Mouse (Mus musculus): ENCODE data around the gene Sdf2l1. TPM values are rescaled to one million over a fixed set of nuclear protein-coding genes. Genes with fewer than 3 reads are reported as not detected.

The Sdf2l1 gene
- polyA plus RNA-seq, 1 experiment from 2014 or later, result 38.4 TPM

DNA sequence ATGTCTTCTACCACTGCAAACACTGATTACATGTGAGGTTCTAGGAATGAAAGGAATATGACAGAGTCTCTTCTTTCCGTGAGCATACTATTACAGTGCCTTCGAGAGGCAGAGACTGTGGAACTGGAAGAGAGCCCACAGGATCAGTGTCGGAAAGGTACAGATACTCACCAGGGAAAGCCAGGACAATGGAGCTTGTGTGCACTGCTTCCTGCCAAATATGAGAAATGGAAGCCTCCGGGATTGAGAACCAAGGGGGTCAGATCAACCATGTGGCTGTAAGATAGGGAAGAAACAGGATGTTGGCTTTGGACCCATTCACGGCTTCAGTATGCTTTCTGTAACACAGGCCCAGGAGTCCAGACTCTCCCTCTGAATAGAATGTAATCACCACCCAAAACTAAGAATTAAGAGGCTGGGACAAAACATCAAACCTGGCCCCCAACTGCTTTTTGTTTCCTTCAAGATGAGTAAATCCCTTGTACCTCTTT lies 14.8 kb downstream of the Sdf2l1 start:
- Histone ChIP-seq H3K27me3 (replicated peaks) (no peaks in the 10 kb centered on the region), H3K9me3 (replicated peaks) (no peaks in the 10 kb centered on the region), H3K4me2 (no peak overlapping the region), H3K27ac (replicated peaks) (no peak overlapping the region), H3K36me3 (no peaks in the 10 kb centered on the region), H3K9ac (replicated peaks) (no peak overlapping the region), H3K4me3 (replicated peaks) (no peak overlapping the region), H3K4me1 (no peaks in the 10 kb centered on the region)
- 90% methylated on average over 5 of the region's 5 CpGs for whole genome bisulfite sequencing
- ATAC-seq (ENCODE audit: low FRiP score), result no peak

DNA sequence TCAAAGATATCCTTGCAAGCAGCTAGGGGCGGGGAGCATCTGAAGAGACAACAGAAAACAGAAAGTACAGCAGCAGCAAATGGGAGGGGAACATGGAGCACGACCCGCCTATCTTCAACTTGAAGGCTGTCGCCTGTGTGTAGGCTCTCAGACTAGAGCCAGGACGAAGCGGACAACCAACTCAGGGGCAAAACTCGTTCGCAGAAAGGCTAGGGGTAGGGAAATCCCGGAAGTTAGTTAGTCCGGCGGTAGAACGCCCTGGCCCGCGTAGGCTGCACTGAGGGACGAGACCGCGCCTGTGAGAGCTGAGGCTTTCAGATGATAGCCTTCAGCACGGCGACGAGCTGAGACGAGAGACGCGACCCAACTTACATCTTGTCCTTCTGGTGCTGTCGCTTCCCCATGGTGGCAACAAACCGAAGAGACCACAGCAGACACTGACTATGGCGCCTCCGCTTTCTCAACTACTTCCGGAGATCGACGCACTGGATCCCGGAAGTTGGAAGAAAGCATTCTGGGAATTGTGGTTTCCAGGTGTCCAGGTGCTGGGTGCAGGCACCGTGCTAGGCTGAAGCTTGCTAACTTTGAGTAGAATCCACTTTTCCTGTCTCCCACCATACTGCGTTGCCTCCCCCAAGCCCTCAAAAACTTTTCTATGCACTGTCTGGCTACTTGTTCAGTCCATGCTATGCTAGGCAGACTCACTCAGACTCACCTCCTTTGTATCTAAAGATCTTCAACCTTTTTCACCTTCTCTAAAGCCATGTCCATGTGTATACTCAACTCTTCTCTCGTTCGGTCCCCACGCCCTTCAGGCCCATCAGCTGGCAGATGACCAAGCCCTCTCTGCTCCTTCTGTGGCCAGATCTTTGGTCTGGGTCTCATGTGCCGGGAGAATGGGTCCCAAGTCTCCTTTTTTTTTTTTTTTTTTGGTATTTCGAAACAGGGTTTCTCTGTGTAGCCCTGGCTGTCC lies 21.1 kb downstream of the Sdf2l1 start, which contains the start of gene Ppil2:
Gene Ppil2, minus strand, starts transcription at position 487 of the 973 bp plus-strand sequence.
- 9% methylated on average over 38 of the region's 38 CpGs for WGBS
- H3K36me3 ChIP-seq, result peaks cover 13% of the 10 kb centered on the region

DNA sequence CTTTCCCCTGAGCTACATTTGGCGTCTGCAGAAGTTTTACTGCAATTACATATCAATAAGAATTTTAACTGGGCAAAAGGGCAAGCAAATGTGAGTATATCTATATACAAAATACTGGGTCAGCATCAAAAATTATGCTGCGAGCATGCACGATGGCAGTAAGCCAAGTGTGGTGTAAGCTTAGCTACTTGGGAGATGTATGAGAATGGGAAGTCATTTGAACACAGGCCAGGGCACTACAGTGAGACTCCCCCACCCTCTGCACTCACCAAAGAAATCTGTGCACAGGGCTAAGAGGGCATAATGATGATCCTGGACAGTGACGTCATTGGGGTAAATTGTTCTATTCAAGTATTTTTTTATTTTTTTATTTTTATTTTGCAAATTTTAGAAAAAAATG lies 27.6 kb downstream of the Sdf2l1 start:
- Histone ChIP-seq H3K27me3 (replicated peaks) (no peaks in the 10 kb centered on the region), H3K36me3 (peaks cover 67% of the 10 kb centered on the region), H3K27ac (replicated peaks) (no peak overlapping the region), H3K4me3 (replicated peaks) (no peak overlapping the region), H3K9me3 (replicated peaks) (no peaks in the 10 kb centered on the region), H3K9ac (replicated peaks) (no peak overlapping the region), H3K4me2 (no peak overlapping the region), H3K4me1 (peaks cover 14% of the 10 kb centered on the region)
- ATAC-seq (ENCODE audit: low FRiP score), result no peak
- 84% methylated on average over 4 of the region's 4 CpGs for WGBS

More for the DNA sequence above, 21.1 kb downstream of the Sdf2l1 start, which contains the start of gene Ppil2:
- peak; percentile 87 for ATAC-seq (ENCODE audit: low FRiP score)
- Histone ChIP-seq H3K4me1 (peaks cover 20% of the 10 kb centered on the region), H3K9me3 (replicated peaks) (no peaks in the 10 kb centered on the region), H3K27ac (replicated peaks) (peak within 1 kb of the TSS; percentile 78), H3K9ac (replicated peaks) (peak within 1 kb of the TSS; percentile 68), H3K4me3 (replicated peaks) (peak within 1 kb of the TSS; percentile 76), H3K4me2 (peak within 1 kb of the TSS; percentile 69), H3K27me3 (replicated peaks) (no peaks in the 10 kb centered on the region)

DNA sequence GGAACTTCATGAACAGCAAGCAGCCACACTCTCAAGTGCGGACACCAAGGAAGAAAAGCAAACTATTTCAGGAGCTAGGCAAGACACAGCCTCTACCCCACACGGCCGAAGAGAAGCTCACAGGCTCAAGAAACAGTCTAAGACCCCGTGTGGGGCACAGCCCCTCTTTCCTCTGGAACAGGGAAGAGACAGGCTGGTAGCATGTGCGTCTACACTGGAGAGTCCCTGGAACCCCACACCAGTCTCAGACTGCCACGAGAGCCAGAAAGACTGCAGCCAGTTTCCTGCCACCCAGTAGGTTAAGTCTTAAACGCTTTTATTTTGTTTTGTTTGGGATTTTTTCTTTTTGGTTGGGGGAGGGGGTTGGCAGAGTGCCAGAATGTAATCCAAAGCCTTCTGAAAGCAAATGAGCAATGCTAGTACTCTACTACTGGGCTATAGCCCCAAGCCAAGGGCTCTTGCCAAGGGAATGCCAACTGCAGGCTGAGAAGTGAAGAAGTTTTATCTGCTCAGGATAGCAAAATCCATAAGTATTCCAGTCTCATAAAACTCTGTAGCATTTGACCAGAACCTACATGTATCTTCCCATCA lies 29.5 kb downstream of the Sdf2l1 start:
- WGBS, result 66% methylated on average over 7 of the region's 7 CpGs
- H3K4me2 ChIP-seq, result no peak overlapping the region
- no peaks in the 10 kb centered on the region for H3K27me3 ChIP-seq (replicated peaks)
- ATAC-seq (ENCODE audit: low FRiP score), result no peak
- no peak overlapping the region for H3K4me3 ChIP-seq (replicated peaks)
- H3K27ac ChIP-seq (replicated peaks), result no peak overlapping the region
- peaks cover 75% of the 10 kb centered on the region for H3K36me3 ChIP-seq
- no peak overlapping the region for H3K9ac ChIP-seq (replicated peaks)
- no peaks in the 10 kb centered on the region for H3K9me3 ChIP-seq (replicated peaks)
- H3K4me1 ChIP-seq, result peaks cover 7% of the 10 kb centered on the region; the same call in 1 of the 2 replicates

DNA sequence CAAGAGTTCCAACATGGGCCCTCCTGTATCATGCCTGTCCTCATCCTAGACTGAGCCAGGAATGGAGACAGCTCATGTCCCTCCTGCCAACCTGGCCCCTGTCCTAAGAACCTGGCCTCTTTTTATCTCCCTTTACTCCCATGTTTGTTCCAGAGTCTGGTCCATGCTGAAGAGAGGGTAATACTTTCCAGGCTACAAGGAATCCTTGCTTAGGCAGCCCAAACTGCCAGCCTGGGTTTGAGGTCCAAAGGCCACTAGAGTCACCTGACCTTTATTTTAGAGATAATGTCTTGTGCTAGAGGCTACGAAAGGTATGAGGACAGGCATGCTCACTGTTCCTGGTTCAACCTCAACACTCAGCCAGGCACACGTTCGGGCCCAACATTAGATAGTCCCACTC lies 35.2 kb downstream of the Sdf2l1 start:
- 97% methylated on average over 3 of the region's 3 CpGs for WGBS
- peaks cover 87% of the 10 kb centered on the region for H3K36me3 ChIP-seq

DNA sequence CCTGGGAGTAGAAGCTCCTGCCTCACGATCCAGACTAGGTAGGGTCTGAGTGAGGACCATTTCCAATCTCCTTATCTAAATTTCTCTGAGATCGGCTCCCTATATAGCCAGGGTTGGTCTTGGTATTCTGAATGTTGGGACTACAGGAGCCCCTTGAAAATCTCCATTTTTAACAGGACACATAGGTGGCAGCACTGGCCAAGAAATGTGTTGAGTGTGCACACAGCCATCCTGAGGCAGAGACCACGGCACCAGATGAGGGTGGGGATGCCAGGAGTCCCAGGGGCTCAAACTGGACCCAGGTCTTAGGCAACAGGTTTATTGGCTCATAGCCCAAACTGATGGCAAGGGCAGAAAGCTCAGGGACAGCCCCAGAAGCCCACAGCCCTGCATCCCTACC lies 43.8 kb downstream of the Sdf2l1 start:
- no peak for ATAC-seq (ENCODE audit: low FRiP score)
- 66% methylated on average over 3 of the region's 3 CpGs for WGBS

More for the DNA sequence above, 35.2 kb downstream of the Sdf2l1 start:
- ATAC-seq (ENCODE audit: low FRiP score), result no peak
- Histone ChIP-seq H3K9me3 (replicated peaks) (no peaks in the 10 kb centered on the region), H3K4me1 (no peaks in the 10 kb centered on the region), H3K27me3 (replicated peaks) (no peaks in the 10 kb centered on the region), H3K9ac (replicated peaks) (no peak overlapping the region), H3K4me3 (replicated peaks) (no peak overlapping the region), H3K27ac (replicated peaks) (no peak overlapping the region), H3K4me2 (no peak overlapping the region)

DNA sequence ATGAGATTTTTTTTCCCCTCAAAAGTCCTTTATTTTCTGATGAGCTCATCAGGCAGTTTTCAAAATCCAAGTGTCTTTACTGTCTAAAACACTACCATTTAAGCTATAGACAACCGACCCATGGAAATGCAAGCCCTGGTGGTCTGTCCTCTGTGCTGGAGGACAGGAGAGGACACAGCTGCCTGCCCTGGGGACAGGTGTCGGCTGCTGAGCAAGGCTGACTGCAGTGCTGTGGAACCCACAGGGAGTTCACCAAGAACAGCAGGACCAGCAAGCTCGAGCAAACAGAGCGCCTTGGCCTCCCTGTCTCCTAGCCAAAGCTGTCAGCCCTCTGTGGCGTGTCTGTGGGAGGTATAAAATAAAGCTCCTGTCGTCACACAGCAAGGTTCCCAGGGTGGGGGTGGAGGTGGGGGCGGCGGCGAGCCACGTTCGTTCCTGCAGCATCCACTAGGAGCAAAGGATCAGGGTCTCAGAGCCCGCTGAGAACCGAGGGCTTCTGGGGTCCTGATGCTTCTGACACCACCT lies 45.5 kb downstream of the Sdf2l1 start:
- Histone ChIP-seq H3K4me3 (replicated peaks) (no peak overlapping the region), H3K9ac (replicated peaks) (no peak overlapping the region), H3K4me1 (no peaks in the 10 kb centered on the region), H3K36me3 (peaks cover 92% of the 10 kb centered on the region), H3K27ac (replicated peaks) (no peak overlapping the region), H3K27me3 (replicated peaks) (no peaks in the 10 kb centered on the region), H3K4me2 (no peak overlapping the region), H3K9me3 (replicated peaks) (no peaks in the 10 kb centered on the region)
- 65% methylated on average over 13 of the region's 13 CpGs for WGBS
- no peak for ATAC-seq (ENCODE audit: low FRiP score)

More for the DNA sequence above, 43.8 kb downstream of the Sdf2l1 start:
- Histone ChIP-seq H3K9me3 (replicated peaks) (no peaks in the 10 kb centered on the region), H3K36me3 (peaks cover 96% of the 10 kb centered on the region), H3K4me3 (replicated peaks) (no peak overlapping the region), H3K9ac (replicated peaks) (no peak overlapping the region), H3K27ac (replicated peaks) (no peak overlapping the region; the same call in 1 of the 2 replicates), H3K4me2 (no peak overlapping the region), H3K4me1 (no peaks in the 10 kb centered on the region), H3K27me3 (replicated peaks) (no peaks in the 10 kb centered on the region)

DNA sequence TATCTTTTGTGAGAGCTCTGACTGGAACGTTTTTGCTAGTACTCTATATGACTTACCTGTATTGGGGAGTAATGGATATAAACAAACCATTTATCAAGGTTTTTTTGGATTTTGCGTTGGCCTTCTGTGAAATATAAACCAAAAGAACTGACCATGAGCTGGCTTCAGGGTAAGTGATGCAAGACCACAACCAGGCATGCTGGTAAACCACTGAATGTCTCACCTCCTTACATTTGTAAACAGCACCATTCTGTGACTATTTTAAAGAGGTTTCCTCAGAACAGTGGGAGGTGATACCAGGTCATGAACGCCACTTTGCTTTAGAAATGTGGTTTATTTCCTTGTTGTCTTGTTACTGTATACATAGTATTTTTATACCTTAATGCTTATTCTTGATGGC lies 45.9 kb downstream of the Sdf2l1 start:
- Histone ChIP-seq H3K4me2 (no peak overlapping the region), H3K27me3 (replicated peaks) (no peaks in the 10 kb centered on the region), H3K27ac (replicated peaks) (no peak overlapping the region), H3K4me3 (replicated peaks) (no peak overlapping the region), H3K9me3 (replicated peaks) (no peaks in the 10 kb centered on the region), H3K4me1 (no peaks in the 10 kb centered on the region), H3K36me3 (peaks cover 92% of the 10 kb centered on the region), H3K9ac (replicated peaks) (no peak overlapping the region)
- ATAC-seq (ENCODE audit: low FRiP score), result no peak
- WGBS, result 92% methylated on average over 3 of the region's 3 CpGs

DNA sequence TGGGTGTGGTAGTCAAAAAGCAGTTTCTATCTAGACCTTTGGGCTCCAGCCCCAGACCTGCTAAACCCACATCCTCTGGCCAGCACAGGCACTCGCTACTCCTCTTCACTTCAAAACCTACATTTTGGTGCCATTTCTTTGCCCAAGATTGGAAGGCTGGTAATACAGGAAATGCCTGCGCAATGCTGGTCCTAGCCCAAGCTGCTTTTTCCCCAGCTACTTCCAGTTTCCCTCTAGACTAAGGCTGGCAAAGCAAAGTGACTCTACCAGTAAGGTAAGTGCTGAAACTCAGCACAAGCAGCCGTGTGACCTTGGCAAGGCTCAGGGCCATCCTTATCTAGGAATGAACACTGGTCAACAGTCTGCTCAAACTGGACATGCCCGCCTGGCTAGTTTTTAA lies 46.5 kb downstream of the Sdf2l1 start:
- H3K27me3 ChIP-seq (replicated peaks), result no peaks in the 10 kb centered on the region
- no peak for ATAC-seq (ENCODE audit: low FRiP score)
- no peak overlapping the region for H3K4me3 ChIP-seq (replicated peaks)
- no peaks in the 10 kb centered on the region for H3K9me3 ChIP-seq (replicated peaks)
- no peak overlapping the region for H3K4me2 ChIP-seq
- H3K9ac ChIP-seq (replicated peaks), result no peak overlapping the region
- 93% methylated on average over 4 of the region's 4 CpGs for WGBS
- H3K27ac ChIP-seq (replicated peaks), result no peak overlapping the region
- no peaks in the 10 kb centered on the region for H3K4me1 ChIP-seq
- H3K36me3 ChIP-seq, result peaks cover 87% of the 10 kb centered on the region

DNA sequence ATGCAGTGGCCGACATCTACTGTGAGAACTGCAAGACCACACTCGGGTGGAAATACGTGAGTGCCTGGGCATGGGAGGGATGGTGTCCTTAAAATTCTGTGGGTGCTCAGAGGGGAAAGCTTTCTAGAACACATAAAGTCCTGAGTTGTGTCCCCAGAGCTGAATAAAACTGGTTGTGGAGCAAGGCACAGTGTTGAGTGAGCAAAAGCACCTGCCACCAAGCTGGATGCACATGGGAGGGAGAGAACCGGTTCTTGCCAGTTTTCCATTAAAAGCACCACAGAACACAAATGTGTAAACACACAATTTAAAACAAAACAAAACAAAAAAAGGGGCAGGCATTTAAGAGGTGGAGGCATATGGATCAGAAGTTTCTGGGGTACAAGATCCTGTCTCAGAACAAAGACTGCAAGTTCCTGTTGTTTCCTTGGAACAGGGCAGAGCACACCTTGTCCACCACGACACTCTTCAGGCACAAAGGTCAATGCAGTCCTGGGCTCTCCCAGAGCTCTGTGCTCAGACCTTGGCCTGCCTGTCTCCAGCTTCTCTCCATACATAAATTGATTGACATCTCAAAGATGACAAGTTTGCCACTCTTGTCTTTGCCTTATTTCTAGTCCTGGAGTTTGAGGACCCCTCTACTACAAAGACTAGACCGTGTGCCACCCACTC lies 49.9 kb downstream of the Sdf2l1 start:
- H3K9me3 ChIP-seq (replicated peaks), result no peaks in the 10 kb centered on the region
- no peak for ATAC-seq (ENCODE audit: low FRiP score)
- H3K4me1 ChIP-seq, result no peaks in the 10 kb centered on the region
- no peak overlapping the region for H3K9ac ChIP-seq (replicated peaks)
- H3K4me2 ChIP-seq, result no peak overlapping the region
- no peaks in the 10 kb centered on the region for H3K27me3 ChIP-seq (replicated peaks)
- H3K27ac ChIP-seq (replicated peaks), result no peak overlapping the region
- WGBS, result 85% methylated on average over 6 of the region's 6 CpGs
- peaks cover 65% of the 10 kb centered on the region for H3K36me3 ChIP-seq
- no peak overlapping the region for H3K4me3 ChIP-seq (replicated peaks)
